Mouse (Mus musculus) E14TG2a.4 (cell line): ENCODE measurements at regions not wholly inside any gene's neighbourhood (a gene's known extent, or its start where the extent isn't known, plus 50 kb on each side); places are given as distances from the start of the nearest gene placed in this dataset.

ENCODE experiments used
- H3K27me3 ChIP-seq: 2 replicates; pipeline ENCODE4 v1.6.1; 2014; ENCODE audit warnings: low read length, control low read depth; ENCODE audit not compliant: insufficient read depth
- H3K36me3 ChIP-seq: 2 replicates; pipeline ENCODE4 v1.6.1; 2014; ENCODE audit warnings: low read length, control low read depth; ENCODE audit not compliant: insufficient read depth
- H3K4me1 ChIP-seq: replicated peaks from 2 replicates; pipeline ENCODE4 v1.6.1; 2014; ENCODE audit warnings: low read depth, low read length, control low read depth
- H3K4me3 ChIP-seq: replicated peaks from 2 replicates; pipeline ENCODE4 v1.5.1; 2014; ENCODE audit warnings: mild to moderate bottlenecking, low read length
- H3K9me3 ChIP-seq: 2 replicates; pipeline ENCODE4 v1.6.1; 2014; ENCODE audit warnings: low read length, control low read depth
- CTCF ChIP-seq: conservative IDR thresholded peaks from 2 replicates; pipeline ENCODE4 v1.5.1; 2014; ENCODE audit warnings: low read length
- NANOG ChIP-seq: IDR thresholded peaks from 2 replicates; pipeline ENCODE4 v1.6.1; 2014; ENCODE audit warnings: borderline replicate concordance, low read length, mixed read lengths
- POU5F1 ChIP-seq: IDR thresholded peaks from 2 replicates; pipeline ENCODE4 v1.6.1; 2014; ENCODE audit warnings: low read length, borderline replicate concordance

- Histone ChIP-seq H3K4me3 (no peak overlapping the region), H3K9me3 (no peaks in the 10 kb centered on the region), H3K27me3 (no peaks in the 10 kb centered on the region), H3K36me3 (no peaks in the 10 kb centered on the region), H3K4me1 (no peaks in the 10 kb centered on the region)
- no peak for TF ChIP-seq CTCF
- TF ChIP-seq NANOG = no peak
- TF ChIP-seq POU5F1 = no peak
These were observed 63.4 kb upstream of the Syt1 start for GRCm38 (mm10) chr10:109074218-109074617.
